Mouse (Mus musculus): ENCODE measurements around the gene Pacrg. TPM values are rescaled to one million over a fixed set of nuclear protein-coding genes. Genes with fewer than 3 reads are reported as not detected.

The Pacrg gene
- total and polyA plus RNA-seq, 3 experiments = not detected

DNA sequence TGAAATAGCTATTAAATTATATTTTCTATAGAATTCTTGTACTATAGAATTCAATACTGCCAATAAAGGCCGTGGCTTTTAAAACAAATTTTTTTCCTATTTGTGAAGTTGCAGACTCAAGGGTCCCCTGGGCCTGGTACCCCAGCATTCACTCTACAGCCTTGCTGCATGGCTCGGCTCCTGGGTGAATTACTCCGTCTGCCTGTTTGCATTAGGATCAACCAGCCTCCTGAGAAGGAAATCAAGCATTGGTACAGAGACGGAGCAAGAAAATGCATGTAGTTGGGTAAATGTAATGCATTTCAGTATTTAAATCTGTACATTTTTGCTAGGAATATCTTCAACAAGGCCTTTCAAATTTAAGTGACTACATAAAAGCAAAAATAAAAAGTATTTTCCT is 33.4 kb downstream of the Pacrg start:
- Histone ChIP-seq H3K36me3 (replicated peaks in 1 of 2; ENCODE audit: control insufficient read depth in 1 of 2, insufficient read depth in 1 of 2, low read length in 1 of 2) (no peaks in the 10 kb centered on the region), H3K4me3 (replicated peaks in 1 of 3; ENCODE audit: low read depth in 2 of 3, low read length in 2 of 3, poor library complexity in 1 of 3) (no peak overlapping the region), H3K9ac (ENCODE audit: insufficient read depth, low read depth) (no peak overlapping the region), H3K9me3 (replicated peaks; ENCODE audit: low read length) (no peaks in the 10 kb centered on the region), H3K27ac (ENCODE audit: insufficient read depth, low read depth) (no peak overlapping the region), H3K4me1 (ENCODE audit: control insufficient read depth in 1 of 2, insufficient read depth in 2 of 2) (no peaks in the 10 kb centered on the region), H3K4me2 (ENCODE audit: insufficient read depth, low read depth, poor library complexity, severe bottlenecking) (no peak overlapping the region), H3K27me3 (replicated peaks) (no peaks in the 10 kb centered on the region), H3K79me2 (replicated peaks; ENCODE audit: control insufficient read depth, extremely low read depth, insufficient read depth, poor library complexity, severe bottlenecking) (no peaks in the 10 kb centered on the region)
- DNase-seq (ENCODE audit: extremely low read depth) = no peak
- in situ Hi-C loops (cut with MboI; ENCODE audit: low pct_ligation_motif_present, low pct_unique_long_range_greater_than_20kb, low sequenced_read_pairs) = no loop called here
- dilution Hi-C loops (cut with MboI; ENCODE audit: extremely low pct_ligation_motif_present, extremely low pct_unique_long_range_greater_than_20kb, low sequenced_read_pairs) = no loop called here
- no peak for TF ChIP-seq SMC3 (IDR thresholded peaks at IDR 0.05; ENCODE audit: low read depth, low read length)

DNA sequence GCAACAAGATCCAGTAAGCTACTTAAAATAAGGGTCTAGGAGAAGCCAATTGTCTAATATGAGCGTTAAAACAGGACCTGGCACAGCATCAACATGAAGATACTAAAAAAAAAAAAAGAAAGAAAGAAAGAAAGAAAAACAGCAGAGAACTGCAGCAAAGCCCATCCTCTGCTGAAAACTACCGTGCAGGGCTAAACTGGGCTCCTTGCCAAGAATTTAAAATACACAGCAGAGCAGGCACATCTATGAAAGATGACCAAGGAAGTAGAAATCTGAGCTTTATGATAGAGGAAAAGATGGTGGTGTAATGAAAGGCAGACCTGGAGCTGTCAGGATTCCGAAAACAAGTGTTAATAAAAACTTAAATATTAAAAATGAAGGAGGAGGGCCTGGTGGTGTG is 48.5 kb downstream of the Pacrg start:
- H3K4me2 ChIP-seq (ENCODE audit: insufficient read depth, low read depth, poor library complexity, severe bottlenecking) = no peak overlapping the region
- H3K9me3 ChIP-seq (replicated peaks; ENCODE audit: low read length) = no peaks in the 10 kb centered on the region
- H3K4me1 ChIP-seq (ENCODE audit: control insufficient read depth in 1 of 2, insufficient read depth in 2 of 2) = peaks cover 0 to 8% of the 10 kb centered on the region in 2 experiments; a peak in 3 of 4 replicates
- no peak overlapping the region for H3K9ac ChIP-seq (ENCODE audit: insufficient read depth, low read depth)
- H3K36me3 ChIP-seq (replicated peaks in 1 of 2; ENCODE audit: control insufficient read depth in 1 of 2, insufficient read depth in 1 of 2, low read length in 1 of 2) = no peaks in the 10 kb centered on the region
- H3K79me2 ChIP-seq (replicated peaks; ENCODE audit: control insufficient read depth, extremely low read depth, insufficient read depth, poor library complexity, severe bottlenecking) = no peaks in the 10 kb centered on the region
- in situ Hi-C loops (cut with MboI; ENCODE audit: low pct_ligation_motif_present, low pct_unique_long_range_greater_than_20kb, low sequenced_read_pairs) (no loop called here), dilution Hi-C loops (cut with MboI; ENCODE audit: extremely low pct_ligation_motif_present, extremely low pct_unique_long_range_greater_than_20kb, low sequenced_read_pairs) (no loop called here)
- no peak overlapping the region for H3K27ac ChIP-seq (ENCODE audit: insufficient read depth, low read depth)
- TF ChIP-seq E2F4 (IDR thresholded peaks at IDR 0.05; ENCODE audit: insufficient replicate concordance, low read depth, low read length) (no peak), ZNF384 (IDR thresholded peaks at IDR 0.05; ENCODE audit: low read depth, low read length) (no peak), SIN3A (IDR thresholded peaks at IDR 0.05; ENCODE audit: low read length) (no peak), BHLHE40 (IDR thresholded peaks at IDR 0.05; ENCODE audit: low read depth, low read length) (no peak), RAD21 (IDR thresholded peaks at IDR 0.05; ENCODE audit: low read depth, low read length) (no peak), ZMIZ1 (IDR thresholded peaks at IDR 0.05; ENCODE audit: low read depth, low read length) (no peak), JUN (IDR thresholded peaks at IDR 0.05; ENCODE audit: insufficient read depth, low read depth, low read length) (no peak), ETS1 (conservative IDR thresholded peaks at IDR 0.05; ENCODE audit: low read depth, low read length) (no peak), HCFC1 (IDR thresholded peaks at IDR 0.05; ENCODE audit: low read depth, low read length) (no peak), RCOR1 (conservative IDR thresholded peaks at IDR 0.05; ENCODE audit: low read depth, low read length) (no peak), IRF4 (IDR thresholded peaks at IDR 0.05; ENCODE audit: low read depth, low read length) (no peak), KAT2A (IDR thresholded peaks at IDR 0.05; ENCODE audit: insufficient replicate concordance, low read length) (no peak), PAX5 (IDR thresholded peaks at IDR 0.05; ENCODE audit: low read length) (no peak)
- DNase-seq (ENCODE audit: extremely low read depth) = no peak
- no peaks in the 10 kb centered on the region for H3K27me3 ChIP-seq (replicated peaks)
- H3K4me3 ChIP-seq (replicated peaks in 1 of 3; ENCODE audit: low read depth in 2 of 3, low read length in 2 of 3, poor library complexity in 1 of 3) = no peak overlapping the region

- Histone ChIP-seq H3K4me2 (ENCODE audit: insufficient read depth, low read depth, poor library complexity, severe bottlenecking) (no peak overlapping the region), H3K27ac (ENCODE audit: insufficient read depth, low read depth) (no peak overlapping the region), H3K36me3 (replicated peaks in 1 of 2; ENCODE audit: control insufficient read depth in 1 of 2, insufficient read depth in 1 of 2, low read length in 1 of 2) (no peaks in the 10 kb centered on the region), H3K9ac (ENCODE audit: insufficient read depth, low read depth) (no peak overlapping the region), H3K4me3 (replicated peaks in 1 of 3; ENCODE audit: low read depth in 2 of 3, low read length in 2 of 3, poor library complexity in 1 of 3) (no peak overlapping the region), H3K79me2 (replicated peaks; ENCODE audit: control insufficient read depth, extremely low read depth, insufficient read depth, poor library complexity, severe bottlenecking) (no peaks in the 10 kb centered on the region), H3K9me3 (replicated peaks; ENCODE audit: low read length) (no peaks in the 10 kb centered on the region), H3K27me3 (replicated peaks) (no peaks in the 10 kb centered on the region), H3K4me1 (ENCODE audit: control insufficient read depth in 1 of 2, insufficient read depth in 2 of 2) (no peaks in the 10 kb centered on the region)
- TF ChIP-seq JUN (IDR thresholded peaks at IDR 0.05; ENCODE audit: insufficient read depth, low read depth, low read length) (no peak), USF2 (conservative IDR thresholded peaks at IDR 0.05; ENCODE audit: low read depth, low read length) (no peak), MXI1 (IDR thresholded peaks at IDR 0.05; ENCODE audit: low read depth, low read length) (no peak), POLR2AphosphoS2 (IDR thresholded peaks at IDR 0.05; ENCODE audit: low read depth, low read length) (no peak), GABPA (IDR thresholded peaks at IDR 0.05; ENCODE audit: insufficient replicate concordance, low read depth, low read length) (no peak), ETS1 (conservative IDR thresholded peaks at IDR 0.05; ENCODE audit: low read depth, low read length) (no peak), USF1 (IDR thresholded peaks at IDR 0.05; ENCODE audit: low read depth, low read length) (no peak), PAX5 (IDR thresholded peaks at IDR 0.05; ENCODE audit: low read length) (no peak), ZC3H11A (IDR thresholded peaks at IDR 0.05; ENCODE audit: low read depth, low read length) (no peak), RCOR1 (conservative IDR thresholded peaks at IDR 0.05; ENCODE audit: low read depth, low read length) (no peak), ZNF384 (IDR thresholded peaks at IDR 0.05; ENCODE audit: low read depth, low read length) (no peak), CTCF (conservative IDR thresholded peaks at IDR 0.05 in 1 of 2, IDR thresholded peaks at IDR 0.05 in 1 of 2; ENCODE audit: low read depth in 2 of 2, low read length in 2 of 2) (no peak), E2F4 (IDR thresholded peaks at IDR 0.05; ENCODE audit: insufficient replicate concordance, low read depth, low read length) (no peak), MAZ (IDR thresholded peaks at IDR 0.05; ENCODE audit: low read depth, low read length) (no peak), CHD2 (IDR thresholded peaks at IDR 0.05; ENCODE audit: low read length) (no peak), ZKSCAN1 (IDR thresholded peaks at IDR 0.05; ENCODE audit: borderline replicate concordance, low read depth, low read length) (no peak)
- dilution Hi-C loops (cut with MboI; ENCODE audit: extremely low pct_ligation_motif_present, extremely low pct_unique_long_range_greater_than_20kb, low sequenced_read_pairs) = no loop called here
- no peak for DNase-seq (ENCODE audit: extremely low read depth)
- in situ Hi-C loops (cut with MboI; ENCODE audit: low pct_ligation_motif_present, low pct_unique_long_range_greater_than_20kb, low sequenced_read_pairs) = no loop called here
These were observed 55.6 kb downstream of the Pacrg start for GRCm38 (mm10) chr17:10784401-10784920.
